Mouse (Mus musculus): Measurements from ENCODE around the gene Pappa2. TPM values are rescaled to one million over a fixed set of nuclear protein-coding genes. Genes with fewer than 3 reads are reported as not detected.
A peak's percentile ranks its signal among the peaks of the same experiment; 100 is the strongest.

Gene Pappa2
- polyA plus RNA-seq, 1 experiment from 2014 or later, result 2.4 TPM

GRCm38 (mm10) chr1:158811887-158812286, 168.4 kb downstream of the Pappa2 start:
- H3K9ac ChIP-seq (ENCODE audit: low read depth, low read length), result no peak overlapping the region
- H3K4me1 ChIP-seq (replicated peaks; ENCODE audit: insufficient read depth, low read length), result no peaks in the 10 kb centered on the region
- no peak for TF ChIP-seq CTCF (IDR thresholded peaks at IDR 0.05; ENCODE audit: low read depth)
- no peaks in the 10 kb centered on the region for H3K9me3 ChIP-seq (replicated peaks; ENCODE audit: low read length)
- DNase-seq (ENCODE audit: low spot score) (peak; percentile 8), ATAC-seq (replicated peaks; ENCODE audit: low FRiP score, low read depth) (no peak)
- H3K27me3 ChIP-seq (ENCODE audit: insufficient read depth, low read length), result no peaks in the 10 kb centered on the region
- no peak overlapping the region for H3K4me2 ChIP-seq (ENCODE audit: low read length)
- no peak overlapping the region for H3K27ac ChIP-seq
- WGBS, result 37% methylated on average over 3 of the region's 3 CpGs
- no peak overlapping the region for H3K4me3 ChIP-seq (replicated peaks; ENCODE audit: low read depth, low read length)
- no peaks in the 10 kb centered on the region for H3K36me3 ChIP-seq (ENCODE audit: insufficient read depth, low read length)

- no peak for ATAC-seq (replicated peaks; ENCODE audit: low FRiP score, low read depth)
- no peak for TF ChIP-seq CTCF (IDR thresholded peaks at IDR 0.05; ENCODE audit: low read depth)
- no peak overlapping the region for H3K27ac ChIP-seq
- no peak overlapping the region for H3K9ac ChIP-seq (ENCODE audit: low read depth, low read length)
- no peak overlapping the region for H3K4me2 ChIP-seq (ENCODE audit: low read length)
- H3K36me3 ChIP-seq (ENCODE audit: insufficient read depth, low read length), result no peaks in the 10 kb centered on the region
- DNase-seq (ENCODE audit: low spot score), result no peak
- no peak overlapping the region for H3K4me3 ChIP-seq (replicated peaks; ENCODE audit: low read depth, low read length)
- H3K4me1 ChIP-seq (replicated peaks; ENCODE audit: insufficient read depth, low read length), result no peaks in the 10 kb centered on the region
- H3K27me3 ChIP-seq (ENCODE audit: insufficient read depth, low read length), result no peaks in the 10 kb centered on the region
- no peaks in the 10 kb centered on the region for H3K9me3 ChIP-seq (replicated peaks; ENCODE audit: low read length)
- 93% methylated on average over 5 of the region's 5 CpGs for WGBS
These were observed 204.8 kb downstream of the Pappa2 start for GRCm38 (mm10) chr1:158775486-158775885.

- Histone ChIP-seq H3K9me3 (replicated peaks; ENCODE audit: low read length) (no peaks in the 10 kb centered on the region), H3K27me3 (ENCODE audit: insufficient read depth, low read length) (no peaks in the 10 kb centered on the region), H3K27ac (no peak overlapping the region), H3K4me1 (replicated peaks; ENCODE audit: insufficient read depth, low read length) (no peaks in the 10 kb centered on the region), H3K4me3 (replicated peaks; ENCODE audit: low read depth, low read length) (no peak overlapping the region), H3K36me3 (ENCODE audit: insufficient read depth, low read length) (no peaks in the 10 kb centered on the region), H3K9ac (ENCODE audit: low read depth, low read length) (no peak overlapping the region), H3K4me2 (ENCODE audit: low read length) (no peak overlapping the region)
- TF ChIP-seq CTCF (IDR thresholded peaks at IDR 0.05; ENCODE audit: low read depth), result no peak
- ATAC-seq (replicated peaks; ENCODE audit: low FRiP score, low read depth), result no peak
- DNase-seq (ENCODE audit: low spot score), result peak; percentile 10
These were observed 207.2 kb downstream of the Pappa2 start for GRCm38 (mm10) chr1:158773102-158773501.

- WGBS, result 84% methylated on average over 4 of the region's 4 CpGs
- no peaks in the 10 kb centered on the region for H3K4me1 ChIP-seq (replicated peaks; ENCODE audit: insufficient read depth, low read length)
- H3K27me3 ChIP-seq (ENCODE audit: insufficient read depth, low read length), result no peaks in the 10 kb centered on the region
- TF ChIP-seq CTCF (IDR thresholded peaks at IDR 0.05; ENCODE audit: low read depth), result no peak
- H3K27ac ChIP-seq, result no peak overlapping the region
- ATAC-seq (replicated peaks; ENCODE audit: low FRiP score, low read depth), result no peak
- no peak overlapping the region for H3K4me3 ChIP-seq (replicated peaks; ENCODE audit: low read depth, low read length)
- H3K9ac ChIP-seq (ENCODE audit: low read depth, low read length), result no peak overlapping the region
- no peak overlapping the region for H3K4me2 ChIP-seq (ENCODE audit: low read length)
- no peak for DNase-seq (ENCODE audit: low spot score)
- no peaks in the 10 kb centered on the region for H3K36me3 ChIP-seq (ENCODE audit: insufficient read depth, low read length)
- H3K9me3 ChIP-seq (replicated peaks; ENCODE audit: low read length), result no peaks in the 10 kb centered on the region
These were observed 209.5 kb downstream of the Pappa2 start for GRCm38 (mm10) chr1:158770756-158771155.

- Histone ChIP-seq H3K4me3 (replicated peaks; ENCODE audit: low read depth, low read length) (no peak overlapping the region), H3K9ac (ENCODE audit: low read depth, low read length) (no peak overlapping the region), H3K36me3 (ENCODE audit: insufficient read depth, low read length) (no peaks in the 10 kb centered on the region), H3K27ac (no peak overlapping the region), H3K27me3 (ENCODE audit: insufficient read depth, low read length) (no peaks in the 10 kb centered on the region), H3K4me1 (replicated peaks; ENCODE audit: insufficient read depth, low read length) (no peaks in the 10 kb centered on the region), H3K4me2 (ENCODE audit: low read length) (no peak overlapping the region), H3K9me3 (replicated peaks; ENCODE audit: low read length) (no peaks in the 10 kb centered on the region)
- ATAC-seq (replicated peaks; ENCODE audit: low FRiP score, low read depth), result no peak
- 65% methylated on average over 7 of the region's 7 CpGs for WGBS
- TF ChIP-seq CTCF (IDR thresholded peaks at IDR 0.05; ENCODE audit: low read depth), result no peak
- DNase-seq (ENCODE audit: low spot score), result no peak
These were observed 210.1 kb downstream of the Pappa2 start for GRCm38 (mm10) chr1:158770036-158770655.

GRCm38 (mm10) chr1:158765842-158766241, 214.4 kb downstream of the Pappa2 start:
- DNase-seq (ENCODE audit: low spot score) (no peak), ATAC-seq (replicated peaks; ENCODE audit: low FRiP score, low read depth) (no peak)
- Histone ChIP-seq H3K27ac (no peak overlapping the region), H3K4me3 (replicated peaks; ENCODE audit: low read depth, low read length) (no peak overlapping the region), H3K4me2 (ENCODE audit: low read length) (no peak overlapping the region), H3K9ac (ENCODE audit: low read depth, low read length) (no peak overlapping the region), H3K27me3 (ENCODE audit: insufficient read depth, low read length) (no peaks in the 10 kb centered on the region), H3K9me3 (replicated peaks; ENCODE audit: low read length) (no peaks in the 10 kb centered on the region), H3K36me3 (ENCODE audit: insufficient read depth, low read length) (no peaks in the 10 kb centered on the region), H3K4me1 (replicated peaks; ENCODE audit: insufficient read depth, low read length) (no peaks in the 10 kb centered on the region)
- TF ChIP-seq CTCF (IDR thresholded peaks at IDR 0.05; ENCODE audit: low read depth), result no peak
- WGBS, result 57% methylated on average over 2 of the region's 2 CpGs

- 37% methylated on average over 6 of the region's 6 CpGs for WGBS
- ATAC-seq (replicated peaks; ENCODE audit: low FRiP score, low read depth), result no peak
- no peaks in the 10 kb centered on the region for H3K27me3 ChIP-seq (ENCODE audit: insufficient read depth, low read length)
These were observed 215.6 kb downstream of the Pappa2 start for GRCm38 (mm10) chr1:158764727-158765126.

More at GRCm38 (mm10) chr1:158764727-158765126, 215.6 kb downstream of the Pappa2 start:
- Histone ChIP-seq H3K4me3 (replicated peaks; ENCODE audit: low read depth, low read length) (no peak overlapping the region), H3K9ac (ENCODE audit: low read depth, low read length) (no peak overlapping the region), H3K27ac (no peak overlapping the region), H3K4me2 (ENCODE audit: low read length) (no peak overlapping the region), H3K36me3 (ENCODE audit: insufficient read depth, low read length) (no peaks in the 10 kb centered on the region), H3K4me1 (replicated peaks; ENCODE audit: insufficient read depth, low read length) (no peaks in the 10 kb centered on the region), H3K9me3 (replicated peaks; ENCODE audit: low read length) (no peaks in the 10 kb centered on the region)
- DNase-seq (ENCODE audit: low spot score), result peak; percentile 24
- TF ChIP-seq CTCF (IDR thresholded peaks at IDR 0.05; ENCODE audit: low read depth), result no peak

All from kidney, postnatal 0 days (tissue).